Mouse (Mus musculus) limb, embryonic 12.5 days (tissue): ENCODE measurements at regions not wholly inside any gene's neighbourhood (a gene's known extent, or its start where the extent isn't known, plus 50 kb on each side); places are given as distances from the start of the nearest gene placed in this dataset.

Source experiments
- ATAC-seq: fragments of 200-750 bp; cut with Nextera tagmentation; 2 replicates; pipeline ENCODE4 v1.8.0; 2017; ENCODE audit warnings: low read depth, moderate TSS enrichment; ENCODE audit not compliant: insufficient number of reproducible peaks, insufficient read depth, low FRiP score, low TSS enrichment
- H3K27ac ChIP-seq: fragments of 300-500 bp; sonication (generic); 2 replicates; pipeline ENCODE4 v1.5.1; 2016; ENCODE audit warnings: mild to moderate bottlenecking, moderate library complexity
- H3K27me3 ChIP-seq: fragments of 300-500 bp; sonication (generic); 2 replicates; pipeline ENCODE4 v1.6.1; 2016; ENCODE audit warnings: mild to moderate bottlenecking, moderate library complexity
- H3K36me3 ChIP-seq: fragments of 300-500 bp; sonication (generic); 2 replicates; pipeline ENCODE4 v1.6.1; 2016; ENCODE audit warnings: mild to moderate bottlenecking, moderate library complexity
- H3K4me1 ChIP-seq: fragments of 300-500 bp; sonication (generic); replicated peaks from 2 replicates; pipeline ENCODE4 v1.6.1; 2016
- H3K4me2 ChIP-seq: fragments of 300-500 bp; sonication (generic); 2 replicates; pipeline ENCODE4 v1.6.1; 2016; ENCODE audit warnings: mild to moderate bottlenecking, moderate library complexity
- H3K4me3 ChIP-seq: fragments of 300-500 bp; sonication (generic); replicated peaks from 2 replicates; pipeline ENCODE4 v1.5.1; 2016; ENCODE audit warnings: mild to moderate bottlenecking
- H3K9ac ChIP-seq: fragments of 300-500 bp; sonication (generic); replicated peaks from 2 replicates; pipeline ENCODE4 v1.6.1; 2016; ENCODE audit warnings: mild to moderate bottlenecking, moderate library complexity
- H3K9me3 ChIP-seq: fragments of 300-500 bp; sonication (generic); 2 replicates; pipeline ENCODE4 v1.6.1; 2016; ENCODE audit warnings: mild to moderate bottlenecking, moderate library complexity
- WGBS: fragments of 180-500 bp; shearing (Covaris S2); methylation state at CpG from one replicate; pipeline ENCODE4 v1.1.7; 2016; 5-methylcytosine and 5-hydroxymethylcytosine counted together

DNA sequence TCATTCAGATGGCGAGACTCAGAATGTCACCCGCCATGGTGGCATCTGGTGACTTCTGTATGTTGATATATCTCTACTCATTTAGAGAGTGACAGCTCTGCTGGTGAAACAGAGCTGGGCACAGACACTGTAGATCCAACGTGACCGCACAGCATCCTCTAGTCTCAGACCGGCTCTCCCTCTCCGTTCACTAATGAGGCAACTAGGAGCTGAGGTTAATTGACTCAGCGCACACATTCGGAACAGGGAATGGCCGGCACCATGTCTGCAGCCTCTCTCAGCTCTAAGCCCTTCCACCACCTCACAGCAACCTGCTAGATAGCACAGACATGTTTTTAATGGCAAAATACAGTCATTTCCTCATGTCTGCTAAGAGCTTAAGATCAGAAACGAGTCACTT lies 268.9 kb upstream of the Pabpc6 start:
- H3K36me3 ChIP-seq = no peaks in the 10 kb centered on the region
- WGBS = 46% methylated on average over 10 of the region's 10 CpGs
- peaks cover 10% of the 10 kb centered on the region; the same call in 1 of the 2 replicates for H3K9me3 ChIP-seq
- no peaks in the 10 kb centered on the region; the same call in 1 of the 2 replicates for H3K4me1 ChIP-seq
- no peak overlapping the region for H3K9ac ChIP-seq
- H3K27ac ChIP-seq = no peak overlapping the region
- H3K4me3 ChIP-seq = no peak overlapping the region
- no peak for ATAC-seq
- H3K4me2 ChIP-seq = no peak overlapping the region
- no peaks in the 10 kb centered on the region for H3K27me3 ChIP-seq

DNA sequence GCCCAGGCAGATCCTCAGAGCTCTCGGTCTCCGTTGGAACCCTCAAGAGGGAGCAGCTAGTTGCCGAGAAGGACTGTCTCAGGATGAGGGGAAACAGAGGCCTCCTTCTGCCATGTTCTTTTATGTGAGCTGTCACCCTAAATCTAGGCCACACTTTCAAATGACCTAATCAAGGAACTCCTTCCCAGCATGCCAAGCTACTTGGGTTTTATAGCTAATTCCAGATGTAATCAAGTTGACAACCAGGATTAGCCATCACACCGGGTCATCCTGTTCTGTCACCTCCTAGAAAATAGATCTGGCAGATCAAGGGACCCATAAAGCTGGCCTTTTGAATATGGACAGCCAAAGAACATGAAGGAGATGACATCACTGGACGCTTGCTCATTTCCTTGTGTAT lies 267.7 kb upstream of the Pabpc6 start:
- Histone ChIP-seq H3K9ac (no peak overlapping the region), H3K4me2 (no peak overlapping the region), H3K36me3 (no peaks in the 10 kb centered on the region), H3K27ac (no peak overlapping the region), H3K4me3 (no peak overlapping the region), H3K4me1 (peaks cover 2% of the 10 kb centered on the region), H3K9me3 (peaks cover 10% of the 10 kb centered on the region; the same call in 1 of the 2 replicates), H3K27me3 (no peaks in the 10 kb centered on the region)
- ATAC-seq = no peak
- WGBS = 40% methylated on average over 5 of the region's 5 CpGs

DNA sequence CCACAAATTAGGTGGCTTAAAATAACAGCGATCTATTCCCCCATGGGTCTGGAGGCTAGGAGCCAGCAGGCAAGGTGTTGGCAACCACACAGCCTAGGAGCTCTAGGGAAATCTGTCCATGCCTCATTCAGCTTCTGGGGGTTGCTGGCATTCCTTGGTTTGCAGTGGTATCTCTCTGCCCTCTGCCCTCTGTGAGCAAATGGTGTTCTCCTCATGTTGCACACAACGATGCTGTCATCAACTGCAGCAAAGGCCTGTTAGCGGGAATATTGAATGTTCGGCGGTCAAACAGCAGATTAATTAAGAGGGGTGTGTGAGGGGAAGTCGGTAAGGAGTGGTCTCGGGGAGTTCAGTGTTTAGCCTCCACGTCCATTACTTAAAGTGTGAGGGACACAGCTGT lies 262.7 kb upstream of the Pabpc6 start:
- 55% methylated on average over 8 of the region's 8 CpGs for WGBS
- H3K4me3 ChIP-seq = no peak overlapping the region
- H3K9ac ChIP-seq = no peak overlapping the region
- no peaks in the 10 kb centered on the region for H3K27me3 ChIP-seq
- H3K9me3 ChIP-seq = no peaks in the 10 kb centered on the region
- H3K27ac ChIP-seq = no peak overlapping the region
- H3K4me2 ChIP-seq = no peak overlapping the region
- peaks cover 5% of the 10 kb centered on the region; the same call in 1 of the 2 replicates for H3K4me1 ChIP-seq
- H3K36me3 ChIP-seq = no peaks in the 10 kb centered on the region
- no peak for ATAC-seq

DNA sequence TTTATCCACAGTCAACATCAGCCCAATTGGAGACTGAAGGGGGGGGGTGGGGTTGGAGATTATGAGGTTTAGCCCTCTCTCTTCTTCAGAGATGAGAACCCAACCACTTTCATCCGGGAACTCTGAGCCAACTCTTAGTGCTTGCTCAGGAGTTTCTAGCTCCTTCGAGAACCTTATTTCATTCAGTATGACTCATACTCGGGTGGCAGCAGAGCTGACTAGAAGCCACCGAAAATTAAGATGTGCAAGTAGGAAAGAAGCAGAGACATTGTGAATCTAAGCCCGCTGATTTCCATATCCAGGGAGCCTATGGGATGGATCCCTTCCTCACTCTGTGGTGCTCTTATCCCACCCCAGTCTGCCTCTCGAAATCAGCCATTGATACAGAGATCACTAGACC lies 262.0 kb upstream of the Pabpc6 start:
- Histone ChIP-seq H3K9ac (no peak overlapping the region), H3K4me2 (no peak overlapping the region), H3K27me3 (no peaks in the 10 kb centered on the region), H3K4me1 (peaks cover 5% of the 10 kb centered on the region; the same call in 1 of the 2 replicates), H3K9me3 (no peaks in the 10 kb centered on the region), H3K4me3 (no peak overlapping the region), H3K36me3 (no peaks in the 10 kb centered on the region), H3K27ac (no peak overlapping the region)
- WGBS = 88% methylated on average over 6 of the region's 6 CpGs
- no peak for ATAC-seq

DNA sequence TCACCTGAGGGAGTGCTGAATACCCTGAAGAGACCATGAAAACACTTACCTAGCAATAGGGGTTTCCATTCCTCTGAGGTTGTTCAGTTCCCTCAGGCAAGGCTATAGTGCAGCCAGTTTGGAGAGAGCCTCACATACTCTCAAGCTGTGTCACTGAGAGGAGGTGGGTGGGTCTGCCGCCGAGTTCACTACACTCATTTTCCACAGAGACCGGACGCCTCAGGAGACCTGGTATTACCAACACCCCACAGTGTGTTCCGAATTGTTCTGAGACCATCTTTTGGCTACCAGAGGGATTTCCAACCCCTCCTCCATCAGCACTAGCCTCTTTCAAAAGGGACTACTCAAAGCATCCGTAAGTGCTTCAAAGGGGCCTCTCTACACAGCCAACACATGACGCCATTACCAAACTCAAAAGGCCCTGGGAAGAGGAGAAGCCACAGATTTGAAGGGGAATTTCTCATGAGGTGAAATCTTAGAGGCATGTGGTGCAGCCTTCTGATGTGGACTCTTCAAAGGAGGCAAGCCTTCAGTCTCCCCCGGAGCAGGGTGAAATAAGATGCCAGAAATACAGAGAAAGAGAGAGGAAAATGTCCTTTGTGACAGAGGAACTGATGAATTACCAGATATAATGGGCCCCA lies 260.1 kb upstream of the Pabpc6 start:
- no peaks in the 10 kb centered on the region for H3K36me3 ChIP-seq
- H3K4me2 ChIP-seq = no peak overlapping the region
- no peak overlapping the region for H3K9ac ChIP-seq
- peaks cover 5% of the 10 kb centered on the region; the same call in 1 of the 2 replicates for H3K4me1 ChIP-seq
- WGBS = 79% methylated on average over 8 of the region's 8 CpGs
- no peaks in the 10 kb centered on the region for H3K9me3 ChIP-seq
- H3K4me3 ChIP-seq = no peak overlapping the region
- no peaks in the 10 kb centered on the region for H3K27me3 ChIP-seq
- H3K27ac ChIP-seq = no peak overlapping the region
- no peak for ATAC-seq

DNA sequence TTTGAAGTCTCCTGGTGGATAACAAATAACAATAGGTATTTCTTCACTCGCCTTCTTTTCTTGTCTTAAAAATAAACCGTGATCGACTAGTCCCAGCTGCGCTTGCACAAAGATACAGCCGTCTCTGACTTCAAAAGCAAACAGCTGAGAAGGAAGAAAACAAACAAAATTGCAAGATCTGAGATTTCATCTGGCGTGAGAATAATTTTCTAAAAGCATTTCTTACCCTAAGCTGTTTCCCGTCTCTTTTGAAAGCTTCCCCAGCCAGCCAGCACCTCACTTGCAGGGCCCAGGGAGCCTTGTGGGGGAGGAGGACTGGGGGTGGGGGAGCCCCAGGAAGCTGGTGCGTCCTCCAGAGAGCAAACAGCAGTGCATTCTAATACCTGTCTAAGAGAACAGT lies 258.2 kb upstream of the Pabpc6 start:
- no peaks in the 10 kb centered on the region for H3K27me3 ChIP-seq
- 71% methylated on average over 8 of the region's 8 CpGs for WGBS
- H3K9me3 ChIP-seq = no peaks in the 10 kb centered on the region
- H3K36me3 ChIP-seq = no peaks in the 10 kb centered on the region
- H3K9ac ChIP-seq = no peak overlapping the region
- H3K4me1 ChIP-seq = peaks cover 5% of the 10 kb centered on the region; the same call in 1 of the 2 replicates
- H3K27ac ChIP-seq = no peak overlapping the region
- ATAC-seq = no peak
- H3K4me3 ChIP-seq = no peak overlapping the region
- H3K4me2 ChIP-seq = no peak overlapping the region

DNA sequence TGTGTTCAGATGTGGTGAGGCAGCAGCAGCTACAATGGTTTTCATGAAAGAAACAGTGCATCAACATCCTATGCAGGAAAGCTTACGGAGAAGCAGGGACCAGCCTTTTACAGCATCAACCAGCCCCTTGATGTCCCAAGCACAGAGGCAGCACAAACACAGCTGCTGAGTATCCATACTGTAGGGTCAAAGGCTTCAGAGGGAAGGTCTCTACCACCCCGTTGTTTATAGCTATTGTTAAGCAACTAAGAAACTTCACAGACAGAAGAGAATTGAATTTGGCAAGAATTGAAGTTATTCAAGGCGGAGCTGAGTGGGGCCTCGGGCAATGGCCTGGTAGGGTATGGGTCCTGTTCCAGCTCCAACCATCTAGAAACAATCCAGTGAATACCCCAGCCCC lies 256.8 kb upstream of the Pabpc6 start:
- Histone ChIP-seq H3K9ac (no peak overlapping the region), H3K36me3 (no peaks in the 10 kb centered on the region), H3K9me3 (no peaks in the 10 kb centered on the region), H3K4me1 (no peaks in the 10 kb centered on the region; the same call in 1 of the 2 replicates), H3K27me3 (no peaks in the 10 kb centered on the region), H3K27ac (no peak overlapping the region), H3K4me2 (no peak overlapping the region), H3K4me3 (no peak overlapping the region)
- ATAC-seq = no peak
- 47% methylated on average over 4 of the region's 4 CpGs for WGBS

DNA sequence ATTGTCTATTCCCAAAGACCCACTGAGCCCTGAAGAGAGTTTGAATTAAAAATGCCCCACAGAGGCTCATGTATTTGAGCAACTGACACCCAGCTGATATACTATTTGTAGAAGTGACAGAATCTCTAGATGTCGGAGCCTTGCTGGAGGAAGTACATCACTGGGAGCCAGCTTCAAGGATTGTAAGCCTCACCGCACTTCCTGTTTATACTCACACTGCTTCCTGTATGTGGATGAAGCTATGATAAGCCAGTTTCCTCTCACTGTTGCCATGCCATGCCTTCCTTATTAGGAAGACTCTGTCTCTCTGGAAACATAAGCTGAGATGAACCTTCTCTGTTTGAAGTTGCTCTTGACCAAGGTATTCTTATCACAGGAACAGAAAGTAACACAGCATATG lies 251.8 kb upstream of the Pabpc6 start:
- Histone ChIP-seq H3K4me2 (no peak overlapping the region), H3K27me3 (no peaks in the 10 kb centered on the region), H3K4me3 (no peak overlapping the region), H3K27ac (no peak overlapping the region), H3K4me1 (no peaks in the 10 kb centered on the region), H3K36me3 (no peaks in the 10 kb centered on the region), H3K9ac (no peak overlapping the region), H3K9me3 (0 out of 2 replicates have a peak, but pooled peaks cover 3% of the 10 kb centered on the region)
- ATAC-seq = no peak
- 83% methylated on average over 2 of the region's 2 CpGs for WGBS

DNA sequence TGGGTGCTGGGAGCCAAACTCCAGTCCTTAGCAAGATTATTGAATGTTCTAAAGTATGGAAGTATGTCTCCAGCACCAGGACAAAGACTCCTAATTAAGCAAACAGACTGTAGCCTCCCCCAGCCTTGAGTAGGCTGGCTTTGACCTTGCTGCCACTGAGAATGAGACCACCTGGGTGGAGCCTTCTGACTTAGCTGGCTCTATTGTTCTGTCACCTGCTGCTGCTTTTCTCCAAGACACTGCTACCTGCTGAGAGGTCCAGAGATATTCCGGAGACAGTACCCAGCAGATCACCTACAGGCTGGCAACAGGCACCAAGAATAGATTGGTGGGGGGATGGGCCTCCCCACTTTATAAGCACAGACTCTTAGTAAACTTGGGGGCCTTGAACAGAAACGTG lies 247.5 kb upstream of the Pabpc6 start:
- Histone ChIP-seq H3K9ac (no peak overlapping the region), H3K27me3 (no peaks in the 10 kb centered on the region), H3K36me3 (no peaks in the 10 kb centered on the region), H3K27ac (no peak overlapping the region), H3K4me1 (peaks cover 7% of the 10 kb centered on the region), H3K9me3 (0 out of 2 replicates have a peak, but pooled peaks cover 3% of the 10 kb centered on the region), H3K4me3 (no peak overlapping the region), H3K4me2 (no peak overlapping the region)
- no peak for ATAC-seq
- 36% methylated on average over 2 of the region's 2 CpGs for WGBS

DNA sequence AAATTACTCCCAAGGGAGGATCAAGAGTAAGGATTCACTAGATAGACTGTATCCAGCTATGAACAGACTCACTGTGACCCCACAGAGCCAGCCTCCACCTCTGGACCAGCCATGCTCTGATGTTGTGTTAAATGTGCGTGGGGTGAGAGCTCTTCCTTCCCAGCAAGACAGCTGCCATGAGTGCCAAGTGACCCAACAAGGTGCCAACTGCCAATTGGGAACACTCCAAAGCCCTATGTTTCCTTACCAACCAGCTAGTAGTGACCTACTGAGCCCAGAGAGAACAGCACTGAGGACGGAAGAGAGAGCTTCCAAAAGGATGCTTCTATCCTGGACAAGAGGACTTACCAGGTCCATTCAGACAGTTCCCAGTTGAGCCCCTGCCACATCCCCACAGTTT lies 241.3 kb upstream of the Pabpc6 start:
- ATAC-seq = no peak
- Histone ChIP-seq H3K36me3 (no peaks in the 10 kb centered on the region), H3K9me3 (no peaks in the 10 kb centered on the region), H3K27me3 (no peaks in the 10 kb centered on the region), H3K9ac (no peak overlapping the region), H3K27ac (no peak overlapping the region), H3K4me2 (no peak overlapping the region), H3K4me1 (peaks cover 18% of the 10 kb centered on the region), H3K4me3 (no peak overlapping the region)
- WGBS = 86% methylated on average over 2 of the region's 2 CpGs

DNA sequence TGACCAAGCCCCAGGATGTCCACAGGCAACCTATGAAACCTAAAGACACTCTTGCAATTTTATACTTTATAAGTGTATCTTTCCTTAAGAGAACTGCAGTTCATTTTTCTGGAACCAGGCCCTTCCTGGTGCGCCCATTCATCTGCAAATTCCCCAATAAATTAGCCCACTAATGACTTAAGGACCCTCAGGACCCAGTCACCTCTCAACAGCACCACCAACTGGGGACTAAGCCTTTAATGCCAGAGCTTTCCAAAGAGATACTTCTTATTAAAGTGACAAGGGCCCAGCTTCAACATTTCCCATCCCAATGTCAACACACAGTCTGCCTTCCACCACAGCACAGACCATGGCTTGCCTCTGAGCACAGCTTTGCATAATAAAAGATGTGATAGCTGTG lies 237.6 kb upstream of the Pabpc6 start:
- no peak overlapping the region for H3K9ac ChIP-seq
- H3K27me3 ChIP-seq = no peaks in the 10 kb centered on the region
- H3K9me3 ChIP-seq = no peaks in the 10 kb centered on the region
- no peak overlapping the region for H3K4me2 ChIP-seq
- H3K27ac ChIP-seq = no peak overlapping the region
- 28% methylated on average over 1 of the region's 1 CpGs for WGBS
- ATAC-seq = no peak
- H3K4me3 ChIP-seq = no peak overlapping the region
- H3K36me3 ChIP-seq = no peaks in the 10 kb centered on the region
- peaks cover 36% of the 10 kb centered on the region for H3K4me1 ChIP-seq
